Mouse (Mus musculus): ENCODE data around the gene Glod4. TPM values are rescaled to one million over a fixed set of nuclear protein-coding genes. Genes with fewer than 3 reads are reported as not detected.
A peak's percentile ranks its signal among the peaks of the same experiment; 100 is the strongest.

Glod4 gene
- total RNA-seq (2015): 83.9 and 84.1 TPM in 2 replicates
- 156 and 273 TPM in 2 replicates for total RNA-seq (2017)

- ATAC-seq (replicated peaks; ENCODE audit: poor library complexity): peak; percentile 99
Measured at GRCm38 (mm10) chr11:76242901-76243810, at the start of gene Glod4, which contains the start of gene Mrm3. Gene Glod4 (minus strand): TSS chr11:76243725. Gene Mrm3 (plus strand): TSS chr11:76243715.

- ATAC-seq (replicated peaks; ENCODE audit: poor library complexity): no peak
Measured at GRCm38 (mm10) chr11:76292831-76293230, 49.3 kb upstream of the Glod4 start.

- no peak for ATAC-seq (replicated peaks; ENCODE audit: poor library complexity)
Measured at GRCm38 (mm10) chr11:76292398-76292797, 48.9 kb upstream of the Glod4 start.

- no peak for ATAC-seq (replicated peaks; ENCODE audit: poor library complexity)
Measured at GRCm38 (mm10) chr11:76291960-76292359, 48.4 kb upstream of the Glod4 start.

- ATAC-seq (replicated peaks; ENCODE audit: poor library complexity): no peak
Measured at GRCm38 (mm10) chr11:76290367-76290766, 46.8 kb upstream of the Glod4 start.

GRCm38 (mm10) chr11:76288645-76289044 is 45.1 kb upstream of the Glod4 start:
- ATAC-seq (replicated peaks; ENCODE audit: poor library complexity): peak; percentile 58

- no peak for ATAC-seq (replicated peaks; ENCODE audit: poor library complexity)
Measured at GRCm38 (mm10) chr11:76287301-76287700, 43.8 kb upstream of the Glod4 start.

- ATAC-seq (replicated peaks; ENCODE audit: poor library complexity): peak; percentile 31; the same call in 1 of the 2 replicates
Measured at GRCm38 (mm10) chr11:76286534-76287126, 43.1 kb upstream of the Glod4 start.

- ATAC-seq (replicated peaks; ENCODE audit: poor library complexity): no peak
Measured at GRCm38 (mm10) chr11:76285431-76286075, 42.0 kb upstream of the Glod4 start.

- ATAC-seq (replicated peaks; ENCODE audit: poor library complexity): no peak
Measured at GRCm38 (mm10) chr11:76283841-76284240, 40.3 kb upstream of the Glod4 start.

GRCm38 (mm10) chr11:76279971-76280370 is 36.4 kb upstream of the Glod4 start:
- ATAC-seq (replicated peaks; ENCODE audit: poor library complexity): no peak

- no peak for ATAC-seq (replicated peaks; ENCODE audit: poor library complexity)
Measured at GRCm38 (mm10) chr11:76278960-76279852, 35.7 kb upstream of the Glod4 start.

- ATAC-seq (replicated peaks; ENCODE audit: poor library complexity): no peak
Measured at GRCm38 (mm10) chr11:76272440-76272839, 28.9 kb upstream of the Glod4 start.

GRCm38 (mm10) chr11:76268521-76269065 is 25.1 kb upstream of the Glod4 start:
- ATAC-seq (replicated peaks; ENCODE audit: poor library complexity): no peak

- peak; percentile 61 for ATAC-seq (replicated peaks; ENCODE audit: poor library complexity)
Measured at GRCm38 (mm10) chr11:76268001-76268459, 24.5 kb upstream of the Glod4 start.

GRCm38 (mm10) chr11:76267550-76267949 is 24.0 kb upstream of the Glod4 start:
- ATAC-seq (replicated peaks; ENCODE audit: poor library complexity): no peak

GRCm38 (mm10) chr11:76262611-76263351 is 19.3 kb upstream of the Glod4 start:
- no peak for ATAC-seq (replicated peaks; ENCODE audit: poor library complexity)

- peak; percentile 87 for ATAC-seq (replicated peaks; ENCODE audit: poor library complexity)
Measured at GRCm38 (mm10) chr11:76261224-76261623, 17.7 kb upstream of the Glod4 start.
